Mouse (Mus musculus): Measurements from ENCODE around the gene Blnk. TPM values are rescaled to one million over a fixed set of nuclear protein-coding genes. Genes with fewer than 3 reads are reported as not detected.

Blnk gene
- 1 to 10 TPM in 3 of 4 experiments, under 1 TPM in 1; 0.98 to 2.0 (median 1.7) TPM for total RNA-seq (2022)

- DNase-seq (ENCODE audit: low spot score), result peak; percentile 72
These were observed at the start of gene Blnk for GRCm38 (mm10) chr19:40994057-40994585. Gene Blnk, minus strand, starts transcription at chr19:40994535.

- no peak for DNase-seq (ENCODE audit: low spot score)
These were observed 44.8 kb upstream of the Blnk start for GRCm38 (mm10) chr19:41039110-41039509.

- DNase-seq (ENCODE audit: low spot score), result no peak
These were observed 41.6 kb upstream of the Blnk start for GRCm38 (mm10) chr19:41035809-41036551.

- DNase-seq (ENCODE audit: low spot score), result no peak
These were observed 37.5 kb upstream of the Blnk start for GRCm38 (mm10) chr19:41031869-41032268.

GRCm38 (mm10) chr19:41031009-41031408 lies 36.7 kb upstream of the Blnk start:
- DNase-seq (ENCODE audit: low spot score), result no peak

- no peak for DNase-seq (ENCODE audit: low spot score)
These were observed 35.8 kb upstream of the Blnk start for GRCm38 (mm10) chr19:41030161-41030560.

GRCm38 (mm10) chr19:41029219-41029618 lies 34.9 kb upstream of the Blnk start, which contains the start of gene Dntt:
Gene Dntt, plus strand, starts transcription at chr19:41029275.
- no peak for DNase-seq (ENCODE audit: low spot score)

GRCm38 (mm10) chr19:41027601-41028000 lies 33.3 kb upstream of the Blnk start:
- DNase-seq (ENCODE audit: low spot score), result no peak

GRCm38 (mm10) chr19:41027024-41027423 lies 32.7 kb upstream of the Blnk start:
- no peak for DNase-seq (ENCODE audit: low spot score)

- no peak for DNase-seq (ENCODE audit: low spot score)
These were observed 32.2 kb upstream of the Blnk start for GRCm38 (mm10) chr19:41026551-41026950.

- DNase-seq (ENCODE audit: low spot score), result no peak
These were observed 27.9 kb upstream of the Blnk start for GRCm38 (mm10) chr19:41022244-41022643.

GRCm38 (mm10) chr19:41020537-41020936 lies 26.2 kb upstream of the Blnk start:
- no peak for DNase-seq (ENCODE audit: low spot score)

- DNase-seq (ENCODE audit: low spot score), result no peak
These were observed 24.9 kb upstream of the Blnk start for GRCm38 (mm10) chr19:41019164-41019675.

GRCm38 (mm10) chr19:41015951-41016716 lies 21.8 kb upstream of the Blnk start:
- DNase-seq (ENCODE audit: low spot score), result peak; percentile 48

GRCm38 (mm10) chr19:41014003-41014402 lies 19.7 kb upstream of the Blnk start:
- no peak for DNase-seq (ENCODE audit: low spot score)

GRCm38 (mm10) chr19:41013591-41013990 lies 19.3 kb upstream of the Blnk start:
- DNase-seq (ENCODE audit: low spot score), result no peak

GRCm38 (mm10) chr19:41011676-41012075 lies 17.3 kb upstream of the Blnk start:
- DNase-seq (ENCODE audit: low spot score), result no peak

- DNase-seq (ENCODE audit: low spot score), result no peak
These were observed 14.5 kb upstream of the Blnk start for GRCm38 (mm10) chr19:41008674-41009395.

- no peak for DNase-seq (ENCODE audit: low spot score)
These were observed 13.4 kb upstream of the Blnk start for GRCm38 (mm10) chr19:41007733-41008132.

- DNase-seq (ENCODE audit: low spot score), result peak; percentile 52
These were observed 13.0 kb upstream of the Blnk start for GRCm38 (mm10) chr19:41007326-41007725.

- DNase-seq (ENCODE audit: low spot score), result no peak
These were observed 12.3 kb upstream of the Blnk start for GRCm38 (mm10) chr19:41006621-41007020.

Measured in heart, adult 8-10 months (tissue).